ENCODE assay signal across 8 mouse cellular contexts in the genomic region with DNA sequence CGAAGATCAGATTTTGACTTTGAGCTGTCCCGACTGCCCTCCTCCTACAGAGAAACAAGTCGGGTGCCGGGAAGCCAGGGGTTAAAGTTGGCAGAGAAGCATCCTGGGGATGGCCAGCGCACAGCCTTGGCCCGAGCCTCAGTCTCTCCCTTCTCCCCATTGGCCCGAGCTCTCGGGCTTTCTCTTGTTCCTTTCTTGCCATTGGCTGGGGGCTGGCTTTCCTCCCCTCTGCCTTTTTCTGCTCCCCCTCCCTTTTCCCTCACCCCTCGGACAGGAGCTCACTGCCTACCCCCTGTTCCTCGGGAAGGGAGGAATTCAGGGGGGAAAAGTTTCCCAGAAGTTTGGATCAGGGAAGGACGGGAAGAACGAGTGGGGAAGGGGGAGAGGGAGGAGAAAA. TPM values are rescaled to one million over a fixed set of nuclear protein-coding genes. Genes with fewer than 3 reads are reported as not detected.
DNase-seq lines count a peak whose midpoint lies in the region; ATAC-seq and TF ChIP-seq lines count a peak whose summit lies in the region.

No protein-coding gene starts in this region.

- H3K4me1 ChIP-seq in forebrain, embryonic 11.5 days (replicated peaks; ENCODE audit: control insufficient read depth, insufficient read depth, low read length): peaks cover 11% of the 10 kb centered on the region; the same call in 1 of the 2 replicates
- H3K4me1 ChIP-seq in forebrain, postnatal 0 days (ENCODE audit: insufficient read depth): no peaks in the 10 kb centered on the region
- H3K4me1 ChIP-seq in liver, embryonic 15.5 days (replicated peaks): peaks cover 11% of the 10 kb centered on the region; the same call in 1 of the 2 replicates

- no peak overlapping the region for H3K9ac ChIP-seq in forebrain, embryonic 11.5 days (ENCODE audit: low read length)
- H3K9ac ChIP-seq in forebrain, postnatal 0 days: no peak overlapping the region
- no peak overlapping the region for H3K9ac ChIP-seq in liver, embryonic 15.5 days

- ATAC-seq in forebrain, embryonic 11.5 days (replicated peaks; ENCODE audit: low FRiP score): peak; percentile 80
- no peak for ATAC-seq in forebrain, postnatal 0 days
- no peak for ATAC-seq in liver, embryonic 15.5 days (ENCODE audit: insufficient read depth)

- DNase-seq in forebrain, embryonic 11.5 days (ENCODE audit: low spot score): peak; percentile 80
- no peak for DNase-seq in forebrain, postnatal 0 days
- DNase-seq in MEL-GATA-1-ER (ENCODE audit: extremely low read depth, low read depth): peak; percentile 85
- peak; percentile 86 for DNase-seq in gastrocnemius, adult 2 months
- DNase-seq in right cerebral cortex, adult 2 months (ENCODE audit: low spot score in 2 of 2): no peak
- no peak for DNase-seq in urinary bladder, postnatal 10 days (ENCODE audit: low spot score)
- DNase-seq in urinary bladder, postnatal 14 days (ENCODE audit: low spot score): no peak

- H3K36me3 ChIP-seq in forebrain, embryonic 11.5 days (ENCODE audit: control insufficient read depth, insufficient read depth, low read length): no peaks in the 10 kb centered on the region
- H3K36me3 ChIP-seq in forebrain, postnatal 0 days (ENCODE audit: insufficient read depth): no peaks in the 10 kb centered on the region
- H3K36me3 ChIP-seq in liver, embryonic 15.5 days (replicated peaks): no peaks in the 10 kb centered on the region

- intact Hi-C loops in gastrocnemius, adult 2 months (cut with DNase I): loop anchor here (5.0 to 10.0 kb wide), 2 partner anchors 482 to 609 kb away; no protein-coding TSS in a partner anchor

- WGBS in forebrain, embryonic 11.5 days: under 1% methylated on average over 12 of the region's 12 CpGs
- under 1% methylated on average over 12 of the region's 12 CpGs for WGBS in forebrain, postnatal 0 days
- WGBS in liver, embryonic 15.5 days (ENCODE audit: insufficient replicate concordance): 2% methylated on average over 12 of the region's 12 CpGs

- H3K4me2 ChIP-seq in forebrain, embryonic 11.5 days (ENCODE audit: low read depth, low read length, severe bottlenecking): peak overlapping the region; percentile 58; the same call in 1 of the 2 replicates
- H3K4me2 ChIP-seq in forebrain, postnatal 0 days (ENCODE audit: low read depth): no peak overlapping the region
- H3K4me2 ChIP-seq in liver, embryonic 15.5 days: 0 out of 2 replicates have a peak overlapping the region, but pooled peaks have one; percentile 61

- peak overlapping the region; percentile 31 for H3K4me3 ChIP-seq in forebrain, embryonic 11.5 days (ENCODE audit: low read depth, low read length)
- H3K4me3 ChIP-seq in forebrain, postnatal 0 days (ENCODE audit: low read depth, low read length): no peak overlapping the region
- H3K4me3 ChIP-seq in gastrocnemius, adult 2 months: peak overlapping the region; percentile 93
- peak overlapping the region; percentile 44; the same call in 1 of the 2 replicates for H3K4me3 ChIP-seq in liver, embryonic 15.5 days (replicated peaks)

- no peak for TF ChIP-seq CTCF in forebrain, postnatal 0 days (IDR thresholded peaks at IDR 0.05; ENCODE audit: low read depth)
- TF ChIP-seq CTCF in gastrocnemius, adult 2 months (IDR thresholded peaks at IDR 0.05): no peak

- peaks cover 96% of the 10 kb centered on the region for H3K27me3 ChIP-seq in forebrain, embryonic 11.5 days (ENCODE audit: control insufficient read depth, insufficient read depth, low read length)
- H3K27me3 ChIP-seq in forebrain, postnatal 0 days (ENCODE audit: insufficient read depth, low read length): peaks cover 97% of the 10 kb centered on the region
- H3K27me3 ChIP-seq in liver, embryonic 15.5 days: peaks cover 100% of the 10 kb centered on the region

- H3K27ac ChIP-seq in forebrain, embryonic 11.5 days (ENCODE audit: low read depth, low read length): no peak overlapping the region
- H3K27ac ChIP-seq in forebrain, postnatal 0 days (ENCODE audit: low read depth, low read length): no peak overlapping the region
- peak overlapping the region; percentile 98 for H3K27ac ChIP-seq in gastrocnemius, adult 2 months
- H3K27ac ChIP-seq in liver, embryonic 15.5 days (replicated peaks): no peak overlapping the region

- no peaks in the 10 kb centered on the region for H3K9me3 ChIP-seq in forebrain, embryonic 11.5 days (ENCODE audit: control insufficient read depth, low read length)
- no peaks in the 10 kb centered on the region for H3K9me3 ChIP-seq in forebrain, postnatal 0 days (ENCODE audit: low read length)
- H3K9me3 ChIP-seq in liver, embryonic 15.5 days (replicated peaks): no peaks in the 10 kb centered on the region

RNA-seq across cellular contexts. Expression of gene Tbx15, which starts 12.9 kb away (rescaled TPM):
- polyA plus RNA-seq in forebrain, embryonic 11.5 days (2014; fragmentation: Nextera tagmentation; extraction: Ambion mirVana): 3.2 and 3.8 TPM in 2 replicates
- total RNA-seq in forebrain, postnatal 0 days (2014; rRNA removed): 4.6 and 5.6 TPM in 2 replicates
- 0.50 and 0.67 TPM in 2 replicates for polyA plus RNA-seq in forebrain, postnatal 0 days (2015; fragmentation: Nextera tagmentation; extraction: Ambion mirVana)
- total RNA-seq in gastrocnemius, adult 2 months (2021): 100 to 1,000 TPM; 105 to 145 TPM
- 0.14 and 0.22 TPM in 2 replicates for polyA plus RNA-seq in liver, embryonic 15.5 days (2015; fragmentation: Nextera tagmentation; extraction: Ambion mirVana)

Comparison
In these comparisons a context has a peak if more than half of its experiments do, and no peak if none do; other contexts are left out.
1. DNase-seq: peak in forebrain, embryonic 11.5 days (single experiment), MEL-GATA-1-ER (single experiment) and gastrocnemius, adult 2 months (single experiment); none in forebrain, postnatal 0 days (single experiment), right cerebral cortex, adult 2 months (0 of 2), urinary bladder, postnatal 10 days (single experiment) and urinary bladder, postnatal 14 days (single experiment).